Mouse (Mus musculus): ENCODE results near the gene Ccdc62. TPM values are rescaled to one million over a fixed set of nuclear protein-coding genes. Genes with fewer than 3 reads are reported as not detected.

The Ccdc62 gene
- polyA plus RNA-seq, 1 experiment from 2014 or later: 6.4 TPM

DNA sequence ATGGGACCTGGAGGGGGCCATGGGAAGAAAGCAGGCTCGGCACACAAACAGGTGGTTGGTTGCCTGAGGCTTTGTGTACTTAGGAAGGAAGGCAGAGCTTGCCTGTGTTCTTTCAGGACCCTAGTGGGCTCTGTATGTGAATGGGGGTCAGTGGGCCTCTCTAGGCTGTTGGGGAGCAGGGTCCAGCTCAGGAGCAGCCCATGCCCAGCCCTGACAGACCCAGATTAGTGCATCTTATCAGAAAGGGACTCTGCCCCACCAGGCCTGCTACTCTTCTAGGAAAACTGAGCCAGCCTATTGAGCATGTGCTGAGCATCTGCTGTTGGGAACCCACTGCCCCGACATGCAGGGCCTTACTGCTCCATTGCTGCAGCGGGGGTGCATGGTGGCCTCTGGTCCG lies 57.0 kb downstream of the Ccdc62 start:
- Histone ChIP-seq H3K27me3 (ENCODE audit: control insufficient read depth, insufficient read depth, low read length) (no peaks in the 10 kb centered on the region), H3K27ac (ENCODE audit: low read depth, low read length) (no peak overlapping the region), H3K9me3 (replicated peaks; ENCODE audit: control insufficient read depth, low read length) (no peaks in the 10 kb centered on the region), H3K4me3 (ENCODE audit: low read depth, low read length) (no peak overlapping the region), H3K36me3 (ENCODE audit: control insufficient read depth, insufficient read depth, low read length) (no peaks in the 10 kb centered on the region), H3K4me2 (no peak overlapping the region), H3K4me1 (ENCODE audit: control insufficient read depth, insufficient read depth, low read length) (peaks cover 10% of the 10 kb centered on the region; the same call in 1 of the 2 replicates), H3K9ac (ENCODE audit: low read depth, low read length) (no peak overlapping the region)
- 76% methylated on average over 4 of the region's 4 CpGs for WGBS (ENCODE audit: insufficient replicate concordance)
- no peak for ATAC-seq (replicated peaks; ENCODE audit: insufficient number of reproducible peaks, low FRiP score, low TSS enrichment)

DNA sequence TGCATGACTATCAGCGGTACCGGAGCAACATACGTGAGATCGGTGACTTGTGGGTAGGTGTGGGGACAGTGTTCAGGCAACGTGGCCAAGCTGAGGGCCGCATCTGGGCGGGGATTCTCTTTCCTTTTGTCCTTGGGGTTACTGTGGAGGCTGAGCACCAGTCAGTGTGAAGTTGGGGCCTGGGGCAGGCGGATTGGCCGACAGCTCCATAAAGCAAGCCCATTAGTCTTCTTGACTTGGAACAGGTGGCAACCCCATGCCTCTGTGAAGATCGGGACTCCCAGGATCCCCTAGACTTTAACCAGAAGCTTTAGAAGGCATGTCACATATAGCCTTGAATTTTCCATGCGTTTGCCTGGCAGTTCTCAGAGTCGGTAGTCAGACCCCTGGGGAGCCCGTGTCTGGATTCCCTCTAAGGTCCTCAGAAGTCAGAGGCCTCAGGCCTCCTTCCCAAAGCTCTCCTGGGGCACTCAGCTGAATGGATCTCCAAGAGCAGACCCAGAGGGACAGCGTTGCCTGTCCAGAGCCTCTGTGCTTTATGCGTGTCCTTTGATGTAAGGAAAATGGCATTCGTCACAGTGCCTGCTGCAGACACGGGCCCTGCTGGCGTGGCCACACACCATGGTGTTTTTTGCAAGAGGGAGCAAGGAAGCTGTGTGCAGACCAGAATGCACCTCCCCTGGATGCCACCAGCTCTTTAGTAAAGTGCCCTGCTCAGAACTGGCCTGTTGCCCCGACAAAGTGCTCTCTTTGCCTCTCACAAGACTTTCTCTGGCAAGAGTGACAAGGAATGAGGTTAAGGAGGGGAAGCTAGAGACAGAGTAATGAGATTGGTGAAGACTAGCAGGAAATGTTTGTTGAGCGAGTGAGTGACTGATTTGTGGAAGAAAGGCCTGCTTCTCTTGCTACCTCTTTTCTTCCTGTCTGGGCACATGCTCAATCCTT lies 59.7 kb downstream of the Ccdc62 start:
- Histone ChIP-seq H3K4me2 (no peak overlapping the region), H3K36me3 (ENCODE audit: control insufficient read depth, insufficient read depth, low read length) (no peaks in the 10 kb centered on the region), H3K9ac (ENCODE audit: low read depth, low read length) (no peak overlapping the region), H3K4me1 (ENCODE audit: control insufficient read depth, insufficient read depth, low read length) (peaks cover 11% of the 10 kb centered on the region), H3K27me3 (ENCODE audit: control insufficient read depth, insufficient read depth, low read length) (no peaks in the 10 kb centered on the region), H3K27ac (ENCODE audit: low read depth, low read length) (no peak overlapping the region), H3K9me3 (replicated peaks; ENCODE audit: control insufficient read depth, low read length) (no peaks in the 10 kb centered on the region), H3K4me3 (ENCODE audit: low read depth, low read length) (no peak overlapping the region)
- ATAC-seq (replicated peaks; ENCODE audit: insufficient number of reproducible peaks, low FRiP score, low TSS enrichment): no peak
- WGBS (ENCODE audit: insufficient replicate concordance): 72% methylated on average over 20 of the region's 20 CpGs

DNA sequence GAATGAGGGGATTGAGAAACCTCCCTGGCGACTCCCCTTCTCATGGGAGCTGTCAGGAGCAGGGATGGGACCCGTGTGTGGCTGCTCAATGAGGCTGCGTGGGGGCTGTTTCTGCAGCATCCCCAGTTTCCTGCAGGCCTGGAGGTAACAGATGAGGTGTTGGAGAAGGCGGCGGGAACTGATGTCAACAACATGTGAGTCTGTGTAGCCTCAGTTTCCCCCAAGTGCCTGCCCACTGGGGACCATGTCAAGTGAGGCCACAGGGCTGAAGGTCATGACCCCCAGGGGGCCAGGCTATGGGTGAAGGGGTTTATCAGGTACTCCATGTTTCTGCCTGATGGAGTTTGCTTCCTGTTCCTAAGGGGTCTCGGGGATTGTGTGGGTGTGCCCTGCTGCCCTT lies 60.8 kb downstream of the Ccdc62 start:
- Histone ChIP-seq H3K4me2 (no peak overlapping the region), H3K9ac (ENCODE audit: low read depth, low read length) (no peak overlapping the region), H3K27ac (ENCODE audit: low read depth, low read length) (no peak overlapping the region), H3K4me1 (ENCODE audit: control insufficient read depth, insufficient read depth, low read length) (peaks cover 4% of the 10 kb centered on the region), H3K27me3 (ENCODE audit: control insufficient read depth, insufficient read depth, low read length) (no peaks in the 10 kb centered on the region), H3K36me3 (ENCODE audit: control insufficient read depth, insufficient read depth, low read length) (no peaks in the 10 kb centered on the region), H3K4me3 (ENCODE audit: low read depth, low read length) (no peak overlapping the region), H3K9me3 (replicated peaks; ENCODE audit: control insufficient read depth, low read length) (no peaks in the 10 kb centered on the region)
- ATAC-seq (replicated peaks; ENCODE audit: insufficient number of reproducible peaks, low FRiP score, low TSS enrichment): no peak
- WGBS (ENCODE audit: insufficient replicate concordance): 71% methylated on average over 6 of the region's 6 CpGs

DNA sequence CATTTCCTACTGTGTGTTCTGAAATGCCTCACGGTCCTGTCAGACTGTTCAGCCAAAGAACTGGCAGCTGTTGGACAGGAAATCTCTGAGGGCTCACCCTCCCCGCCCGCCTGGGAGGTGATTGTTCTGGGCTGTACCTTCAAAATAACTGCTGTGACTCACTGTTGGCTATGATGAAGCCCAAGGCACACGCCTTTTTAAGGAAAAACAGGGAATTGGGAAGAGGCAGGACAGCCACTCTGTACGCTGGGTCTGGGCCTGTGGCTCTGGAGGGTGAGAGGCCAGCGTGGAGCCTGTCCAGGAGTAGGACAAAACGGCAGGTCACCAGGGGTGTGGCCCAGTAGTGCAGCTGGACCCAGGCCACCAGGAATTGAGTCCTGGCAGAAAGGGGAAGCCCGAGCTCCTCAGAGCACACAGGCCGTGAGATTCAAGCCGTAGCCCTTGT lies 61.7 kb downstream of the Ccdc62 start:
- Histone ChIP-seq H3K4me3 (ENCODE audit: low read depth, low read length) (no peak overlapping the region), H3K36me3 (ENCODE audit: control insufficient read depth, insufficient read depth, low read length) (no peaks in the 10 kb centered on the region), H3K9me3 (replicated peaks; ENCODE audit: control insufficient read depth, low read length) (no peaks in the 10 kb centered on the region), H3K4me2 (no peak overlapping the region), H3K27ac (ENCODE audit: low read depth, low read length) (0 out of 2 replicates have a peak overlapping the region, but pooled peaks have one; percentile 36), H3K4me1 (ENCODE audit: control insufficient read depth, insufficient read depth, low read length) (peaks cover 4% of the 10 kb centered on the region), H3K9ac (ENCODE audit: low read depth, low read length) (no peak overlapping the region), H3K27me3 (ENCODE audit: control insufficient read depth, insufficient read depth, low read length) (no peaks in the 10 kb centered on the region)
- no peak for ATAC-seq (replicated peaks; ENCODE audit: insufficient number of reproducible peaks, low FRiP score, low TSS enrichment)
- WGBS (ENCODE audit: insufficient replicate concordance): 70% methylated on average over 10 of the region's 10 CpGs

DNA sequence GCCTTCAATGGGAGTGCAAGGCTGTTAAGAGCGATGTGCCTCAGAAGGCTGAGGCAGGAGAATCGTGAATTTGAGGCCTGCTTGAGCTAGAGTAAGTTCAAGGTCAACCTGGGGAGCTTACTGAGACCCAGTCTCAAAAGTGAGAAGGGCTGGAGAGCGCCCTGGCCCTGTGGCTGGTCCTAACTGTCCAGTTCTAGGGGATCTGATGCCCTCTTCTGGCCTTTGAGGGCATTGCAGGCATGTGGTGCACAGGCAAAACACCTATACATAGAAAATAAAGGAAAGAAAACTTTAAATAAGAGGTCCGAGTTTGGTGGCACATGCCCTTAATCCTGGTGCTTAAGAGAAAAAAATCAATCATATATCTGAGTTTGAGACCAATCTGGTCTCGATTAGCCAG lies 62.3 kb downstream of the Ccdc62 start:
- Histone ChIP-seq H3K27me3 (ENCODE audit: control insufficient read depth, insufficient read depth, low read length) (no peaks in the 10 kb centered on the region), H3K4me3 (ENCODE audit: low read depth, low read length) (no peak overlapping the region), H3K9ac (ENCODE audit: low read depth, low read length) (no peak overlapping the region), H3K4me1 (ENCODE audit: control insufficient read depth, insufficient read depth, low read length) (peaks cover 4% of the 10 kb centered on the region), H3K4me2 (no peak overlapping the region), H3K27ac (ENCODE audit: low read depth, low read length) (0 out of 2 replicates have a peak overlapping the region, but pooled peaks have one; percentile 36), H3K36me3 (ENCODE audit: control insufficient read depth, insufficient read depth, low read length) (no peaks in the 10 kb centered on the region), H3K9me3 (replicated peaks; ENCODE audit: control insufficient read depth, low read length) (no peaks in the 10 kb centered on the region)
- 34% methylated on average over 5 of the region's 5 CpGs for WGBS (ENCODE audit: insufficient replicate concordance)
- ATAC-seq (replicated peaks; ENCODE audit: insufficient number of reproducible peaks, low FRiP score, low TSS enrichment): no peak

DNA sequence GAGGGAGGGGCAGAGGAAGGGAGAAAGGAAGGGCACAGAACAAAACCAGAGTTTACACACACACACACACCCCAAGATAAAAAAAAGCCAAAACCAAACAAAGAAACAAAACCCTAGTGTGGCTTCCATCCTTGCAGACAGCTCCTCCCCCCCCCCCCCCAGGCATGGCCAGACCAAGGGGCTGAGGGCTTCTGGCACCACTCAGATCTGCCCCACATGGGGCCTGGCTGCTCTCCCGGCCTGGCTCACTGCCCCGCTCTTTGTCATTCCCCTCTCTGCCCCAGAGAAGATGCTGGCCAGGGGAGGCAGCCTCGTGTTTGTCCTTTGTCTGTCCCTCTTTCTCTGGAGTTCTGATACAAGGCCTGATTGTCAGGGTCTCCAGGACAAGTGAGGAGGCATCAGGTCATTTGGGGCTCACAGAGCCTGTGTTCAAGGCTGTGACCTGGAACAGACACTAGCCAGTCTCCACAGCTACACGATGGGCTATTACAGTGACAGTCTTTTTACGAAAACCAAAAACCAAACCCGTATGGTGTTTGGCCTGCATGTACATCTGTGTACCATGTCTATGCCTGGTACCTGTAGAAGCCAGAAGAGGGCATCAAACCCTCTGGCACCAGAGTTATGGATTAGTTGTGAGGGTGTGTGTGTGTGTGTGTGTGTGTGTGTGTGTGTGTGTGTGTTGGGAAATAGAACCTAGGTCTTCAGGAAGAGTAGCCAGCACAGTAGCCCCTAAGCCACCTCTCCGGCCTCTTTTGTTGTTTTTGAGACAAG lies 63.0 kb downstream of the Ccdc62 start:
- Histone ChIP-seq H3K9me3 (replicated peaks; ENCODE audit: control insufficient read depth, low read length) (no peaks in the 10 kb centered on the region), H3K27ac (ENCODE audit: low read depth, low read length) (no peak overlapping the region), H3K4me1 (ENCODE audit: control insufficient read depth, insufficient read depth, low read length) (peaks cover 4% of the 10 kb centered on the region), H3K27me3 (ENCODE audit: control insufficient read depth, insufficient read depth, low read length) (no peaks in the 10 kb centered on the region), H3K9ac (ENCODE audit: low read depth, low read length) (no peak overlapping the region), H3K4me2 (no peak overlapping the region), H3K4me3 (ENCODE audit: low read depth, low read length) (no peak overlapping the region), H3K36me3 (ENCODE audit: control insufficient read depth, insufficient read depth, low read length) (no peaks in the 10 kb centered on the region)
- no peak for ATAC-seq (replicated peaks; ENCODE audit: insufficient number of reproducible peaks, low FRiP score, low TSS enrichment)
- WGBS (ENCODE audit: insufficient replicate concordance): 61% methylated on average over 7 of the region's 7 CpGs

DNA sequence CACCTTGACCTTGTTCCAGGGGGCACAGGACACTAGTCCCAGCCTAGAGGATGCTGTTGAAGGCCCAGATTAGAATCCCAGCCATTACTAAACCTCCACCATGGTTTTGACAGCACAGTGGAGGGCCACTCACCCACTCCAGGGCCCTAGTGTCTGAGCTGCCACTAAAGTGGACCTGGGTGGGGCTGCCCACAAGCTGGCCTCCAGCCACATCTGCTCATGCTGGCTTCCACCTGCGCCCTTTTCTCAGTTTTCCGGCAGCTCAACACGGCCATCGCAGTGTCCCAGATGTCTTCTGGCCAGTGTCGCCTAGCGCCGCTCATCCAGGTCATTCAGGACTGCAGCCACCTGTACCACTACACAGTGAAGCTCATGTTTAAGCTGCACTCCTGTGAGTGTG lies 64.0 kb downstream of the Ccdc62 start:
- no peak for ATAC-seq (replicated peaks; ENCODE audit: insufficient number of reproducible peaks, low FRiP score, low TSS enrichment)
- WGBS (ENCODE audit: insufficient replicate concordance): 92% methylated on average over 7 of the region's 7 CpGs

DNA sequence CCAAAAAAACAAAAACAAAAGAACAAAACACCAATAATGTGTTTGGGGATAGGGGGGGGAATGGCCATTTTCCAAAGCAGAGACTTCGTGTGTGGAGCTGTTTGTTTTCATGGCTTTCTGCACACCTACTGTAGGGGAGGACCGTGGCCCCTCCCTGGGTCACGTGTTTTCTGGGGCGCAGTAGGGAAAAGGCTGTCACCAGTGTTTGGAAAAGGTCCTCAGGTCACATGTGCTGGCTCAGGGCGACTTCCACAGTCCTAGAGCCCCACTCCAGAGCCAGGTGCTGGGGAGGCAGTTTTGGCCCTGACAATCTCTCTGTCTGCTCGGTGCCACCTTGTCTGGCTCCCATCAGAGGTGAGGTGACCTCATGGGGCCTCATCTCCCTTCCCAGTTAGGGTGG lies 64.9 kb downstream of the Ccdc62 start:
- peaks cover 4% of the 10 kb centered on the region for H3K4me1 ChIP-seq (ENCODE audit: control insufficient read depth, insufficient read depth, low read length)

More for the DNA sequence above, 64.0 kb downstream of the Ccdc62 start:
- H3K4me1 ChIP-seq (ENCODE audit: control insufficient read depth, insufficient read depth, low read length): peaks cover 4% of the 10 kb centered on the region
- H3K9ac ChIP-seq (ENCODE audit: low read depth, low read length): no peak overlapping the region
- H3K36me3 ChIP-seq (ENCODE audit: control insufficient read depth, insufficient read depth, low read length): no peaks in the 10 kb centered on the region
- H3K4me3 ChIP-seq (ENCODE audit: low read depth, low read length): no peak overlapping the region
- H3K27me3 ChIP-seq (ENCODE audit: control insufficient read depth, insufficient read depth, low read length): no peaks in the 10 kb centered on the region
- H3K4me2 ChIP-seq: no peak overlapping the region
- no peaks in the 10 kb centered on the region for H3K9me3 ChIP-seq (replicated peaks; ENCODE audit: control insufficient read depth, low read length)
- H3K27ac ChIP-seq (ENCODE audit: low read depth, low read length): no peak overlapping the region

More for the DNA sequence above, 64.9 kb downstream of the Ccdc62 start:
- no peak overlapping the region for H3K4me3 ChIP-seq (ENCODE audit: low read depth, low read length)
- H3K27ac ChIP-seq (ENCODE audit: low read depth, low read length): no peak overlapping the region
- no peaks in the 10 kb centered on the region for H3K27me3 ChIP-seq (ENCODE audit: control insufficient read depth, insufficient read depth, low read length)
- ATAC-seq (replicated peaks; ENCODE audit: insufficient number of reproducible peaks, low FRiP score, low TSS enrichment): no peak
- no peaks in the 10 kb centered on the region for H3K9me3 ChIP-seq (replicated peaks; ENCODE audit: control insufficient read depth, low read length)
- no peak overlapping the region for H3K4me2 ChIP-seq
- H3K9ac ChIP-seq (ENCODE audit: low read depth, low read length): no peak overlapping the region
- no peaks in the 10 kb centered on the region for H3K36me3 ChIP-seq (ENCODE audit: control insufficient read depth, insufficient read depth, low read length)
- WGBS (ENCODE audit: insufficient replicate concordance): 74% methylated on average over 6 of the region's 6 CpGs
